Mouse (Mus musculus): Measurements from ENCODE around the gene Pygo1. TPM values are rescaled to one million over a fixed set of nuclear protein-coding genes. Genes with fewer than 3 reads are reported as not detected.

Gene Pygo1
- 3.0 and 3.4 TPM in 2 replicates for total RNA-seq (2021)
- long read RNA-seq, experiment 1, full-length matches to known transcripts = 4 of 5 reads
- long read RNA-seq, experiment 1, partial matches to known transcripts = 0 of 5 reads
- long read RNA-seq, experiment 1, other reads (novel, unspliced or antisense) = 1 of 5 reads
- long read RNA-seq, experiment 2, full-length matches to known transcripts = 1 of 1 reads
- long read RNA-seq, experiment 2, partial matches to known transcripts = 0 of 1 reads
- long read RNA-seq, experiment 2, other reads (novel, unspliced or antisense) = 0 of 1 reads

DNA sequence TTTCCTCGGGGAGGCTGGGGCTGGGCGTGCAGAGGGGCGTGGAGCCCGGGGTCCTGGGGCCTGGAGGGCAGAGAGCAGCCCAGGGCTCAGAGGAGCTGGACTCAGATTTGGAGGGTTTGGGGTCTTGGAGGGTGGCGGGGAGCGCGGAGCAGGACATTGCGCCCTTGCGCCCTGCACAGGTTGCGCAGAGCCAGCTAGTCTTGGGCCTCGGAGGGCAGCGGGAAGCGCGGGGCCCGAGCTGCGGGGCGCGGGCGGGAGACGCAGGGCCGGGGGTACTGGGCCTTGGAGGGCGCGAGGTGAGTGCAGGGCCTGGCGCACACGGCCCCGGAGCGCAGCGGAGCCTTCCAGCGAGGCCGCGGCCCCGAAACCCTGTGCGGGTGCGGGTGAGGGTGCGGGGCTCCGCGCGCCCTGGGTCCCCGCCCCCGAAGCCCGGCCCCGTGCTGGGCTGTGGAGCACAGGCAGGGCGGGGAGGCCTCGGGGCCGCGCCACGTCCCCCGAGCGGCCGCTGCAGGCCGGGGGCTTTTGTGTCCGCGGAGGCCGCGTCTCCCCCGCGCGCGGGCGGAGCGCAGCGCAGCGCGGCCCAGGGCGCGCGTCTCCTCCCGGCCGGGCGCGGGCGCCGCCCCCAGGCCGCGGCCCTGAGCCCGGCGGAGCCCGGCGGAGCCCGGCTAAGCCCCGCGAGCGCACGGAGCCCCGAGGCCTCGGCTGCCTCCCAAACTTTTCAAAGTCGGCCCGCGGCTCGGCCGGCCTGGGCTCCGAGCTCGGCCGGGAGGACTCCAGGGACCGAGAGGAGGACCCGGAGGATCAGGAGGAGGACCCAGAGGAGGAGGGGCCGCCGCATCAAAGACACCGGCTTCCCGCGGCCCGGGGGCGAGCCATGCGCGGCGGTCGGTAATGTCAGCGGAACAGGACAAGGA is at the start of gene Pygo1:
Gene Pygo1, plus strand, starts transcription at position 625 of the 914 bp plus-strand sequence.
- peak; percentile 75 for DNase-seq

DNA sequence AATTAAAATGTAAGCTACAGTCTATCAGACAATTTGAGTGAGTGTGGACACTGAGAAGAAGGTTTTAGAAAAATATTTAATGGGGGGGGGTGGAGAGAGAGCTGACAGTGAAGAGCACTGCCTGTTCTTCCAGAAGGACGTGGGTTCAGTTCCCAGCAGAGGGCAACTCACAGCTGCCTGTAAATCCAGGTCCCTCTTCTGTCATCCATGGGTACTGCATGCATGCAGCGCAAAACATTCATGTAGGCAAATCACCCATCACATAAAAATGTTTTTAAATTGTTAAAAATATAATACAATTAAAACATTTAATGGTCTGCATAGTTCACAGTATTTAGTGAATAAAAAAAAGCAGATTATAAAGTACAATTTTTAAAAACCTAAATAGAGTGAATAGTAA is 49.6 kb upstream of the Pygo1 start:
- DNase-seq = no peak

DNA sequence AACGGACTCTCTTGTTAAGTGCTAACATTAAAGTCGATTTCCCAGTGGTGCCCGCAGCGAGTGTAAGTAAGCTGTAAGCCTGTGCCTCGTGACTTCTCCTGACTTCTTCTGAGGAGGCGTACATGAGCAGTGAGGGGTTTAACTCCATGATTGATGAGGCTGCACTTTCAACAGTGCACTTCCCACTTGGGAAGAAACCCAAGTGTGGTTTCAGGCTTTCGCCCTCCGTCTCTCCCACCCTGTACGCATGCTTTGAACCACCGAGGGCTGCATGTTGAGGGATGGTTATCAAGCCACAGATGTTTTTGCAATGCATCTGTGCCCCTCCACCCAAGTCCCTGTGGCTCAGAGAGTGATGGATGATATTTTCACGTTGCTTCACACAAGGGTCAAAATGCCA is 47.5 kb upstream of the Pygo1 start:
- no peak for DNase-seq

DNA sequence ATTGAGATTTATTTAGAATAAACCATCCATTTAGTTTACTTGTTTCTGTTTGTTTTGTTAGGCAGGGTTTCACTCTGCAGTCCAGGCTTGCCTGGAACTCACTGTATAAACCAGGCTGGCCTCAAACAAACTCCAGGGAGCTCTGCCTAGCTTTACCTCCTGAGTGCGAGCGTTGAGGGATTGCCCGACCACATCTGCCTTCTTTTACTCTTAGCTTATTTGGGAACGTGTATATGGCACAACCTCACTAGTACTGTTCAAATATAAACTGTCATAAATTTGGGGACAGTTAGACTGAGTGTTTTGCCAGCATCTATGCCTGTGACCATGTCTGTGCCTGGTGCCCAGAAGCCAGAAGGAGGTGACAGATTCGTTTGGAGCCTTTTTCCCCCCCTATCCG is 46.8 kb upstream of the Pygo1 start:
- DNase-seq = no peak

DNA sequence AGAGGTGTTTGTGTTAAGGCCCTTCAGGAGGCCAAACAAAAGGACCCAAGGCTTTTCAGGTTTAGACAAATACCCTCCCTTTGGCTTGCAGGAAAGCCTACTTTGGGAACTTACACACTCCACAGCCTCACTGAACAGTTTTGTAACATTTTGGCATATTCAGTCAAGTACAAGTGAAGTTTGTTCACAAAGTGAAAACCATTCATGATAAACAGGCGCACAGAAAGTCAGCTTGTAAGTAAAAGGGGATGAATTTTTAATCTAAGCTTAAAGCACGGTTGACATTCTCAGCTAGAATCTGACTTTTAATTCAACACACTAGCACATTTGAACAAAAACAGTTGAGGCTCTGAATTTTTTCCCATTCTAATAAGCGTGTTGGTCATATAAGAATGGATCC is 45.8 kb upstream of the Pygo1 start:
- no peak for DNase-seq

DNA sequence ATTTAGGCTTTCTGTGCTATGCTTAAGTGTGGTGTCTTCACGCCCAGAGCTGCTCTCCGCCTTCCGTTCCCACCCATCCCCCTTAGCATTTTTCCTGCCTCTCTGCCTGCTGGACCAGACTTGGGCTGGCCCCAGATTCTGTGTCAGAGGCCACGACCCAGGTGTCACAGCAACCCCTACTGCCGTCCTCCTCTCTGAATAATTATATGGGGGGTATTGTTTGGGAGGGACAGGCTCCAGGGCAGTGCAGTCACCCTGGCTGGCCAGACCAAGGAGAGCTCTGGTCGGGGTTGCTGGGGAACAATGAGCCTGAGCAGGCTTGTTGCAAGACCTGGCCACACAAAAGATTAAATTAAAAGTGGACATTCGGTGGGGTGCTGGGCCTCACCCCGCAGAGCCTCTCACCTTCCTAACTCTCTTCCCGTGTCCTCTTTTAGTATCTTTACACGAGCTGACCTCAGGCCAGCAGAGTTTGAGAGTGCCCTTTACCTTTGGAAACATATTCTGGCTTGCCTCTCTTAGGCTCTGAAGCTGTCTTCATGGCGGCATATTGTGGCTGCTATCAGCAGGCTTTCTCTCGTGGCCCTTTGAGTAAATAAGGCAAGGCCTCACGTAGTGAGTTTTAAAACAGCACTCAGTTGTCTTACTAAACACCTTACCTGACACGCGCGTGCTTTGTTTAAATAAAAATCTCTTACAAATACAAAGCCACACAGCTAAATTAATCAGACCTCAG is 45.1 kb upstream of the Pygo1 start:
- peak; percentile 26 for DNase-seq

DNA sequence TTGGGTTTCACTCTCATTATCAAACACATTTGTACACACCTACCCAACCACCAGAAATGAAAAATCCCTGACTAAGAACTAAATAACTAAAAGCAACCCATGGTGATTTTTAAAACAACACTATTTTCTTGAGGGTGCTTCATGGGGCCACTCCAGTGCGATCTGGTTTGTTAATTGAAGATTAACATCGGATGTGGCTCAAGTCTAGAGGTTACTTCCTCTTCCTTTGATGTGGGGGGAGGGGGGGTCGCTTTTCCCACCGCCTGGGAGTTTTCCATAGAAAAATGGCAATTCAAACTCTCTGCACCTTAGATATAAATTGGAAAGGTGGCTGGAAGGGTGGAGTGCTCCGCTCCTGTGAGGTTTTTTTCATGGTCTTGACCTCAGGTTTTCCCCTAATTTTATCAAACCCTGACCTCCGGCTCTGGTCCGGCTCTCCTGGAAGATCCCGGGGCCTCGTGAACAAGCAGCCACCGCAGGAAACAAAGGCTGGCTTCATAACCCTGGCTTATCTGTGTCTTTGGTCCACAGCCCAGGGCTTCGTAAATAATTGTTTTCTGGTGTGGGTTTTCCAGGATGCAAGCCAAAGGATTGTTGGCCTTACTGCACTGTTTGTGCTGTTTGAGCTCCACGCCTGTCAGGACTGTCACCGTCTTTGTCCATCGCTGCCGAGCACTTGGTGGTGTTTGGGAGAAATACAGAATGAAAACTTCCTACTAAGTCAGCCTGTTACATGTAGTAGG is 44.2 kb upstream of the Pygo1 start:
- peak; percentile 57 for DNase-seq

DNA sequence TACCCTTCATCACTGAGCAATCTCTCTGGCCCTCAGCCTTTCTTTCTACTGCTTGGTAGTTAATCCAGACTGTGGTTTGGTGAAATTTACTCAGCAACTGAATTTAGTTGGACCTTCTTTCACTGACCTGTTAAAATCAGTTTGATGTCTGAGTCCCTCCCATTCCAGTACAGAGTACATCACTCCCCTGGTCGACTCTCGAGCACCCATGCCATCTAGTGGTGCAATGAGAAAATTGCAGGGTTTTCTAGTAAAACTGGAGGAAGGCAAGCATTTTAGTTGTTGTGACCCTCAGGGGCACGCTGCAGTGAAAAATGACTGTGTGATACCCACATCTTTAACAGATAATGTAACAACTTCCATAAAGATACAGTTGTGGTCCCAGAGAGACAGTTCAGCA is 41.5 kb upstream of the Pygo1 start:
- peak; percentile 61 for DNase-seq

DNA sequence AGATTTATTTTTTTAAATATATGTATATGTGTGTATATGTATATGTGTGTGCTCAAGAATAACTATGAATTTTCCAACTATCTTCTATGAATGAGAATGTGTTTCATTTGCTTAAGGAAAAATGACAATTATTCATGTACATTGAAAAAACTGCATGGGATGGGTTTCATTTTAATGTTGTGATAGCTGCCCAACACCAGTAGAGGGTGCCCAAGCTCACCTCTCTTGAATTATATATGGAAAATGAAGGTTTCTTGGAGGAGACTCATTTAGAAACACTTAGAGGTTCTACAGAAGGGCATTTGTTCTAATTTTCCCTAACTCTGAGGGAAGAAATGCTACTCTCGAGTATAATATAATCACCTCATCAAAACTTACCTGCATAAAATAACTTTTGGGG is 35.7 kb upstream of the Pygo1 start:
- no peak for DNase-seq

DNA sequence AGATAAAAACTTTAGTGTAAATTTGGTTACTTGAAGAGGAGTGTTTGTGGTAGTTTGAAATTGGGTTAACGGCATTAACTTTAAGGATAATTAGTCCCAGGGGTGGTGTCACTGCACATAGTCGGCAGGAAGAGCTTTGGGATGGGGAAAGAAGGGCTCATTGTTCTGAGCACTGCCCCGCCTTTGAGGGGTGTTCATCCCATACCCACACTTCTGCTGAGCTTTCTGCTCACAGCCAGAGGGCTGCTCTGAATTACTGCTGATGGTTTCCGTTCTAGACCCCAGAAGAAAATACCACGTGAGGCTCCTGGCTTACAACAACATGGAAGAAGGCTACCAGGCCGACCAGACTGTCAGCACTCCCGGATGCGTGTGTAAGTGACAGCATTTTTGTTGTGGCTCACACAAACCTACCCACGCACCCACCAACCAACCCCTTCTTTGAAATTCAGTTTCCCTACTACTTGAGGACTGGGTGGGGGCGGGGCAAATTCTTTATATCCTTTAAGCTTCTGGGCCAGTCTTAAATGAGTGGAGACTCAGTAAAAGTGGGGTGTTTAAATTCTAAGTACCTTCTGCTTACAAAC is 34.9 kb upstream of the Pygo1 start:
- DNase-seq = no peak

DNA sequence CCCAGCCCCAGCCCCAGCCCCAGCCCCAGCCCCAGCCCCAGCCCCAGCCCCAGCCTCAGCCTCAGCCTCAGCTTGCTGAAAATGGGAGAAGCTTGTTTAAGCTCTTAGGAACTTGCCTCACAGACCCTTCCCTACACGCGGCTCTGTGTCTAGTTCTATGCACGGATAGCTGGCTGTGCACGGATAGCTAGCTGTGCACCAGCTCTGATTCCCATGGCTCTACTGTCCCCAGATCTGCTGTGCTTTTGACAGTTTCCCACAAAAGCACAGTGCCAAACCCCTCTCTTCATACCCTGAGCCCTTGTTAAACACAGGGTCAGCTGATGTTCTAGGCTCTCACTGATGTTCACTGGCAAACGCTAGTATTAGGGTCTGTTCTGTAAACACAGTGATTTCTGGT is 32.7 kb upstream of the Pygo1 start:
- DNase-seq = no peak

DNA sequence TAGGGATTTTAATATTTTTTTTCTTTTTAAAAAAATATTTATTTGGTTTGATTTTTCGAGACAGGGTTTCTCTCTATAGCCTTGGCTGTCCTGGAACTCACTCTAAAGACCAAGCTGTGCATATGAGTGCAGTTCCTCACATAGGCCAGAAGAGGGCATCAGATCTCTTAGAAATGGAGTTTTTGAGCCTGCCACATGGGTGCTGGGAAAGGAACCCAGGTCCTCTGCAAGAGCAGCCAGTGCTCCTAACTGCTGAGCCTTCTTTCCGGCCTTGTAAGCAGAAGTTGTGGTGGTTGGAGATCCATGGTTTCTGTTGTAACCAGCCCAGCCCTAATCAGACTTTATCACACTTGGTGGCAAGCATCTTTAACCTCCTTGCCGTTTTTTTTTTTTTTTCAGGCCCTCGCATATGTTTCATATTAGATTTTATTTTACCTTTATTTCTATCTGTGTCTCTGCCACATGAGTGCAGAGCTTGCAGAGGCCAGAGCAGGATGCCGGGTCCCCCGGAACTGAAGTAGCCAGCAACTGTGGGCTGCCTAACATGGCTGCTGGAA is 30.6 kb upstream of the Pygo1 start:
- DNase-seq = no peak

DNA sequence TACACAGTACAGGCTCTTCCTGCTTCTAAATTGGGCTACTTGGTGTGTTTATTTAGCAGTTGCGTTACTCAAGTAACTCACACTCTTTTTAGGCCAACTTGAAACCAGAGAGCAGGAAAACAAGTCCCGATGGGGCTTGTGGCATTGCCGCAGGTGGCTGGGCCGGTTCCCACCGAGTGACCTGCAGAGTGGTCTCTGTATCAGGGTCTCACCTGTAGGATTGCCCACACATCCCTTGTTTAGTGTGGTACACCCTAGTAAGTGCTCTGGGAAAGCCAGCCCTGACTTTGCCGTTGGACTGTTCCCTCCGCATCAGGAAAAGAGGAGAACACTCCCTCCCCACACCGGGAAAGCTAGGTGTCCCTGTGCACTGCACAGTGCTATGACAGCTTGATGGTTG is 23.4 kb upstream of the Pygo1 start:
- no peak for DNase-seq

DNA sequence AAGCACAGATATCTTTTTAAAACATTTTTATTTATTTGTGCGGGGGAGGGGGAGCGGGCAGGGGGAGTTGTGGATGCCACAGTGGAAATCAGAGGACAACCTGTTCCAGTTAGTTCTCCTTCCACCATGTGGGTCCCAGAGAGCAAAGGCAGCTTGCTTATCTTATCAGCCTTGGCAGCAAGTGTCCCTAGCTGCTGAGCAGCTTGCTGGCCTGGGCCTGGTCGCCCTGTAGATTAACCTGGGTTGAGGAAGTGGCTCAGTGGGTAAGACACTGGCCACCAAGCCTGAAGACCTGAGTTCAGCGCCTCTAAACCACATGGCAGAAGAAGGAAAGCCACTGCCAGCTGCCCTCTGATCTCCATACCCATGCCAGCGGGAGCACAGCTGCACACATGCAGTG is 22.8 kb upstream of the Pygo1 start:
- no peak for DNase-seq

DNA sequence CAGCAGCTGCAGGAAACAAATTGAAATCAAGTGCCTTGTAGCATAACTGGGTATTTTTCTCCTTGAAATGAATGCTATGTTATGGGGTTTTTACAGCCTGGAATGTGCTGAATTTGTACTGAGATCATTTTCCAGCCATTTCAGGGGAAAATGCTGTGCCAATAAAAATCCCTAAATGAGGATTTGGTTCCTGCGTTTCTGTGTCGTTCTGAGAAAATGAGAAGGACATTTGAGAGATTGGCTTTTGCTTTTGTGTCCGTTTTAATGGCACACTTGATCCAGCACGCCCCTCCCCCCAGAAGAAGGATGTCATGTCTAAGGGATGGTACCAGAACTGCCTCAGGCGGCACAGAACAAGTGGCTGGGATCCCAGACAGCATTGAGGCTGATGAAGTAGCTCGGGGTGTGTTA is 18.7 kb upstream of the Pygo1 start:
- DNase-seq = no peak

DNA sequence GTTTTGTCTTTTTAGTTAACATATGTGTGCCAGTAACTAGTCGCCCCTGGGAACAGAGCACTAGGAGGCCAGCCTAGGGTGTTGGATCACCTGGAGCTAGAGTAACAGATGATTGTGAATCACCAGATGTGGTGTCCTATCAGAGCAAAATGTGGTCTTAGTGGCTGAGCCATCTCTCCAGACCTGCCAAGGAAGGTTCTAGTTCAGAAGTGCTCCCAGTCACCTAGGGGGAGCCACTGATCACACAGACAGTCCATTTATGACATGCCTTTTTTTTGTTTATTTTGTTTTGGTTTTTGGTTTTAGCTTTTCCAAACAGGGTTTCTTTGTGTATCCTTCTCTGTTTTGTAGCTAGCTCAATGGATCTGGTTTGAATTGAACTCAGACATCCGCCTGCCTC is 14.1 kb upstream of the Pygo1 start:
- no peak for DNase-seq

DNA sequence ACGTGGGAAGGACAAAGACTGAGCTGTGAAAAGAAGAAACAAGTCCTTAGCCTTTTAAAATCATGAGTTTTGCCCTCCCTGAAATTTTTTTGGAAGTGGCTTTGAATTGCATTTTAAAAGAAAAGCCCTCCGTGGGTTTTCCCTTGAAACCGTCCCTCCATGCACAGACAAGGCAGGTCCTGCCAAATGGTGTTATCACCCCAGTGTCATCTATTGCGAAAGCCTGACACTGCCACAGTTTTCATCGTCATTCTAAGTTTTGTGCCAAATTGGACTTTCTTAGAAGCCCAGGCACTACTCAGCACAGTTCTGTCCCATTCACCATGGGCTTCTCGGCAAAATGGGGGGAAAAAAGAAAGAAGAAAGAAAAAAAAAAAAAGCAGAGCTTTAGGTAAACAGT is 11.9 kb upstream of the Pygo1 start:
- peak; percentile 17 for DNase-seq

DNA sequence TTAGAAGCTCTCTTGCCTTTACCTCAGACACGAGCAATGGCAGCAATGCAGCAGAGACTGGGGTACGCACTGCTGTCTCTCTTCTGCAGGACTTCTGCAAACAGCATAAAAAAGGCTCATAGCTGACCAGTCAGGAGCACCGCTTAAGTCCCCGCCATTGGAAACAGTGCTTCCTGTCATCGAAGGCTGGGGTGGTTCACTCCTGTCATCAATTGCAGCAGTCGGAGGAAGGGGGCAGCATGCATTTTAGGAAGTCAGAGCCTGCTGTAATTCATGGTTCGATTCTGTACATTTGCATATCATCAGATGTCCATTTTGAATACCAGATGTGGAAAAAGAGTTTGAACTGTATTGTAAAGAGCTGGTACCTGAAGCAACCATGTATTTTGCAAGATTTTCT is 9.7 kb upstream of the Pygo1 start:
- DNase-seq = no peak

DNA sequence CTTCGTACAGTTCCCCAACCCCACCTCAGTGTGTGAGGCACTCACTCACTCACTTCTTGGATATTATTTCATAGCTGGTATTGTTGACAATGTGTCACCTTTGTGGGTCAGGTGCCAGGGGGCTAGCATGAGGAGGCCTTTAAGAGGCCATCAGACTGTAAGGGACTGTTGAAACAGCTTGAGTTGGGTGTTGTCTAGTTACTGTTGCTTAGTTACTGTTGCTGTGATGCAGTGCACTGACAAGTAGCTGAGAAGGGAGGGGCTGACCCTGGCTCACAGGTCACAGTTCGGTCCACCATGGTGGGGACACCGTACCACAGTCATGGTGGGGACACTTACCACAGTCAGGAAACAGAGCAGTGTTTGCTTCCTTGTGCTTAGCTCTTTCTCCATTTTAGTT is 2.4 kb upstream of the Pygo1 start:
- no peak for DNase-seq

DNA sequence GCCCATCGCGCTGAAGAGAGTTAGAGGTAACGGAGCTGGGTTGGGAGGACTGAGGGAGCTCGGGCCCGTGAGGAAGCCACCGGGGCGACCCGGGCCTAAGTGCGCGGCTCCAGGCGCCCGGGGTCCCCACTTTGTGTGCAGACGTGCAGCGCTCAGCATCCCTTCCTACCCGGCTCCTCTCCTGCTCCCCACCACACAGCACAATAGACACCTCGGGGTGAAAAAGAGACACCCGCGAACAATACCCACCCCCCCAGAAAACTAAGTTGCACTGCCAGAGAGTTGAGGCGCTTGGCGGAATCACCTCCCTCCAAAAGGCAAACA is 452 bp downstream of the Pygo1 start:
- DNase-seq = no peak

DNA sequence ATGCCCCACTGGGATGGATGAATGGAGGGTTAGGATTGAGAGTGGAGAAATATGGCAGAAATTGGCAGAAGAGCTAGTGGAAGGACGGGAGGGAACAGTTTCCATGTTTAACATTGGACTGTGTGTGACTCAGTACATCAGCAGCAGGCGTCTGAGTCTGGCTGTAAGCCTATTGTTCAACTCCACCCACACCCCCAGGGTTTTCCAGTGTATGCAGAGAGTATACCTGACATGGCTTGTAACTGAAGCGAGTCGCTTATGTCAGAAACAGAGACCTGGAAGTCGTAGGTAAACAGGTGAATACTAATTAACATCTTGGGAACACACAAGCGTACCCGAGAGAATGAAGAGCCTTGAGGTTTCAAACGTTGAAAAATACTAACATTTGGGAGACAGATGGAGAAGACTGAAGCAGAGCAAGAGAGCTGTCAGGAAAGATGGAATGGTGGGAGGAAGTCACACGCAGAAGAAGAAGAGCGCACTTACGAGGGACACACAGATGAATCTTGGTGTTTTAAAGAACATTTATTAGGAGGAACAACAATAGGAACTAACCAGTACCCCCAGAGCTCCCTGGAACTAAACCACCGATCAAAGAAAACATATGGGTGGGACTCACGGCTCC is 5.8 kb downstream of the Pygo1 start:
- DNase-seq = no peak

Measured in adrenal gland, postnatal 14 days (tissue).